Mouse (Mus musculus): Measurements from ENCODE around the gene Lama2. TPM values are rescaled to one million over a fixed set of nuclear protein-coding genes. Genes with fewer than 3 reads are reported as not detected.
"Not testable (repeated sequence)": the region's sequence is repeated elsewhere in the genome, so short reads cannot be mapped to it uniquely, and the experiment has no call there.

Lama2 gene
- total RNA-seq, 4 experiments from 2014 or later = 92.8 to 107 (median 104) TPM

DNA sequence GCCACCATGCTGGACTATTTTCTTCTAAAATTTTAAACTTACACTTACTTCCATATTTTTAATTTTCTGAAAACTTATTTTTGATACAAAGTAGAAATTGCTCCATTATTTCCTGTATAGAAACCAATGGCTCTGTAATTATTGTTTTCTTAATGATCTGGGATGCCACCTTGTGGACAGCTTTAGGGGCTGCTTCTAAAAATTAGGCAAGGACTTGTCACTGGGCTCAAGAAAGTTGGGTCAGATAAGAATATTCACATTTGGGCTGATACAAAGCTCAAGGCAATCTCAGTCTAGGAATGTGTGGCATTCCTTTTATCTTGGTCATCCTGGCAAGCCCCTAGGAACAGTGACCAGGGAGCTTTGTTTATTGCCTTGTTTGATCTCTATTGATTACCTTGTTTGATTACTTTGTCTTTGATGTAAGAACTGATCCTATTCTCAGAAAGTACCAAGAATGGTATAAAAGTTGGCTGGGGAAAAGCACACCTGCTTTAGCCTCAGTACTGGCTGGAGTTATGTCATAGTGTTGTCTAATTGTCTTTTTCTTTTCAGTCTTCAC lies 606.7 kb downstream of the Lama2 start:
- DNase-seq (ENCODE audit: low spot score) = no peak

DNA sequence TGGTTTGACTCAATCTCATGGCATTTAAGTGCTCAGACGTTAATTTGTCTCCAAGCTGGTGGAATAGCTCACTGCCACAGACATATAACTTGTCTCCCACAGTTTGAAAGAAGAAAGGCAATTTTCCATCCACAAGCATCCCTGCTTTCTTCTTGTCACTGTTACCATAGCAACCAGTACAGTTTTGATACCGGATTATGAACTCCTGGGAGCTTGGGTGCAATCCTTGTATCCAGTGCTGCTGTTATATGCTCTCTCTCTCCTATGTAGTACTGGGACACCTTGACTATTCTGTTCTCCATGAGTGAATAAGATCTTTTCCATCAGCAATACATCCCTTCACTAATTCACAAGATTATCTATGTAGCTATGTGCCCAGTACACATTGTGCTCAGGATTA lies 612.2 kb downstream of the Lama2 start:
- DNase-seq (ENCODE audit: low spot score) = no peak

DNA sequence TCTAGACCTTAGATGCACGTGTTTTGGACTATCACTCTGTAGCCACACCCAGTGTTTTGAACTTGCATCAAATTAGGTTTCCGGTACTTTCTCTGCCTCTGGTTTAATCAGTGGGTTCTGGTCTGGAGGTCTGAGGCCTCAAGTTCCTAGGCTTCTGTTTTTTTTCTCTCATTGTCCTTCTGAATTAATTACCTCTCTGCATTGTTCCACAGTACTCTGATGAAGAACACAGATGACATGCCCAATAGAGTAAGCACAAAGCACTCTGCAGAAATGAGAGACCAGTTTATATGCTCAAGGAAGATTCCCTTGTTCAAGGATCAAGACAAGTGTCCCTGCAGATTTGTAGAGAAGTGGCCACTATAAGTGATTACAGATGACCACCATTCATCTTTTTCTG lies 613.8 kb downstream of the Lama2 start:
- DNase-seq (ENCODE audit: low spot score) = no peak

DNA sequence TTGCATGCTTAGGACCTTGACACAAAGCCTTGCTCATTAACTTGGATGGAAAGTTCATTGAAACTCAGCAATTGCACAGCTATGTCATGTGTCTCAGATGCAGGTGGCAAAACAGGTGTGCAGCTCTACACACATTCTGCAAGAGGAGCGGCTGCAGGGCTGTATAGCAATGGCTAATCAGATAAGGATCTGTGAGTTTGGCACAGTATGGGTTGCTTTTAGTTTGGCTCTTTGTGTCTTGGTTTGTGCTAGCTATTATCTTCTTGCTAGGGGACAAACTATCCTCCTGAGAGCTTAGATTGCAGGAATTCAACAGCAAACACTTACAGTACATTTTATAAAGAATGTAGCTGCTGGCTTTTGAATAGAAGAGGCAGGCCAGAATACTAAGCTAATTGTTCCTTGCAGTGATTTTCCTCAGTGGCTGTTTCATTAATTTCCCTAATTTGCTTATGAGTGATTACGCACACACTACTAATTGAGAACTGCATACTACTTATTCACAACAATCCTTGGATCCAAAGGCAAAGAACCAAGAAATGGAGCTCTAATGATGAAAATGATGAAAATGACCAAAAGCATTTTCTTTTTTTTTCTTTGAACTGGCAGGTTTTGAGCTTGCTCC lies 617.9 kb downstream of the Lama2 start:
- DNase-seq (ENCODE audit: low spot score) = no peak

DNA sequence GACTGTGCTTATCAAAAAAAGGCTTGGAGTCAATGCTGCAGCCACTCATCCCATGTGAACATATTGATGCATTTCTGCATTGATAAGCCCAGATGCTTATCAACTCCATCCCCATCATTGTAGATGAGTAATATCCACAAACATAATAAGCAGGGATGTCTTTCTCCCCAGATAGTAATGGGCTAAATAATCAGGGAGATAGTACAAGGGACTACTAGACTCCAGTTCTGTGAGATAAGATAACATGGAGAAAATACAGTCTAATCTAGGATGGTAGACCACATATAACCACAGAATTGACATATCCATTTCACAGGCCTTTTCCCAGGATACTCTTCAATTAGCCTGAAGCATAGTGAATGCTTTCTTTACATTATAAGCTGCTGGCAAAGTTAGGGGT lies 622.9 kb downstream of the Lama2 start:
- no peak for DNase-seq (ENCODE audit: low spot score)

DNA sequence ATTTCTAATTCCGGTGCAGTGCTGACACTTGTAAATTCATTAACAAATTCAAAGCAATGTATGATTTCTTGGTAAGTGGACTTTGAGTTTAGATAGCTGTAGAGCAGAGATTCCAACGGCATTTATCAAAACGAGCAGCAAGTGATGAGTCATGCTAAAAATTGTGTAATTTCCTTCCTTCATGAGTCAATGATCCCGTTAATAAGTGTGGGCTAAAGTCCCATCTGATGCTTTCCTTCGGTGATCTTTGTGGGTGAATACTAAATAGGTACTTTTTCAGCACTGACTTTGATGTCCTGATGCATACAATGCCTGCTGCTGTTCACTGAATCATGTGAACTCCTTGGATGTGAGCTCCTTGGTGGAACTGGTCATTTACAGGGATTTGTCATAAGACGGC lies 623.6 kb downstream of the Lama2 start:
- peak; percentile 36 for DNase-seq (ENCODE audit: low spot score)

DNA sequence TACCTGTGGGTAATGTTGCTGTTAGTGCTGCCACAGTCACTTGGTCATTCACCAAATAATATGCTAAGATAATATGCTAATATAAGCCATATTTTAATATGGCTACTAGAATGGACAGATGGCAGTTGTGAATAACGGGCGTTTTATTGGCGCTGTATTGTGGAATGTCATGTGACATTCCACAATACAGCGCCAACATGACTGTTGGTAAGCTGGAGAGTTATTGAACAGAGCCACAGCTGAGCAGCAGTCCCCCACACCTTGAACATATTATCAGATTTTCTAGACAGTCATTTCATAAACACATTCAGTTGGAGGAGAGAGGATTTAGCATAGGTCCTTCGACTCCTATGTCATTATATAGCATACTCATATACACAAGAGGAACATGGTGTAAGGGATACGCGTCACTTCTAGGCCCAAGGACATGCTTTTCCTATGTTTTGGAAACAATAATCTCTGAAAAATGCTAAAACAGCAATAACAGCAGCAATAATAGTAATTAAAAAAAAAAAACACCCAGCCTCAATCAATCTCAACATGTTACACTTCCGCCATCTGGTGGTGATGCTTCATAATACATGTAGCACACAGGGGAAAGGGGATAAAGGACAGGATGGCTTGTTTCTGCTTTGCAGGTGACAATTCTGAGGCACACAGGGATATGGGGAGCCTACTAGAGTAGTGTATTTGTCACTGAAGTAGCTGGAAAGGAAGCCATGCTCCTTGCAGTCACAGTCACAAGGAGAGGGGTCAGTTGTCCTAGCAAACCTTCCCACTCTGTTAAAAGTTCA lies 624.2 kb downstream of the Lama2 start:
- DNase-seq (ENCODE audit: low spot score) = peak; percentile 41

DNA sequence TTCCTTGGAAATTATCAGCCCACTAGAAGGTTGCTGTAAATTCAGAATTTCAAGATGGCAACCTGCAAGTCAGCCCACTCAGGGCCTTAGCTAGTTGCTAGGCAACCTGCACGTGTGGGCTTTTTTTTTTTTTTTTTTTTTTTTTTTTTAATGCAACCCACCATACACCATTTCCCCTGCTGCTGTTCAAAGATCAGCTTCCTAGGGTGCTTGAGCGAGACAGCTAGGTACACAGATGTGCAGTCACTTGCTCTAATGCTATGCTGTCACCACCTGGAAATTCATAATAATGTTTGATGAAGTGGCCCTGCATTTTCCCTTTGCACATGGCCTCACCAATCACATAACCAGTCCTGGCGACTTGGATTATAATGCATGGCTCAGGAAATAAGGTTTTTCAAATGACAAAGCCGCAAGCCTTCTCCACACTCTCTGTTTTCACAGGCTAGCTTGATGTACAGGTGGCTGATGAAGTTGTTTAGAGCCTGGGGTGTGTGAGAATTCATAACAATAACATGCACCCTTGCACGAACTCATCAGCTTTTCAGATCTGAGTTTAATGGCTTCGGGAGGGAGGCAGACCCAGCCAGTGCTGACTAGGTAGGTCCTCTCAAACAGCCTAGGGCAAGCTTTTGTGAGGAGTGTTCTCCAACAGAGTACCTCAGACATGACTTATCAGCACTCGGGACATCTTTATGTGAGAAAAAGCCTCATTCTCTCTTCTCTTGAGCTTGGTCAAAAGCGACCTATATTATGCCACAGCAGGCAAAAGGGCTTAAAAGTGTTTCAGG lies 625.4 kb downstream of the Lama2 start:
- DNase-seq (ENCODE audit: low spot score) = no peak

DNA sequence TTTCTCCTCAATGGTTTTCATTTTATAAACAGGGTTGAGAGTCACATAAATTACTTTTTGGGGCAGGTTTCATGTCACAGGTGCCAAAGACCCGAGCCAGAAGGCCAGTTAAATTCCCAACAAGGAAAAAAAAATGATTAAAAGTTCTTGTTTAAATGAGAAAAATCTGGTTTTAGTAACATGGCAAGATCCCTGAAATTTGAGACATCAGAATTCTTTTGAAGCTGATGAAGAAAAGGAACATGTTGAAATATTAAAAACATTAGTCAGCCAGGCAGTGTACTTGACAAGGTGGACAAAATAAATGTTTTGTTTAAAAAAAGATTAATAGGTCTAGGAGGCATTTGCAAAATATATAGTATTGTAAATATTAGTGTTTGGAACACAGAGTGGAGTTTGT lies 634.1 kb downstream of the Lama2 start:
- DNase-seq (ENCODE audit: low spot score) = no peak

DNA sequence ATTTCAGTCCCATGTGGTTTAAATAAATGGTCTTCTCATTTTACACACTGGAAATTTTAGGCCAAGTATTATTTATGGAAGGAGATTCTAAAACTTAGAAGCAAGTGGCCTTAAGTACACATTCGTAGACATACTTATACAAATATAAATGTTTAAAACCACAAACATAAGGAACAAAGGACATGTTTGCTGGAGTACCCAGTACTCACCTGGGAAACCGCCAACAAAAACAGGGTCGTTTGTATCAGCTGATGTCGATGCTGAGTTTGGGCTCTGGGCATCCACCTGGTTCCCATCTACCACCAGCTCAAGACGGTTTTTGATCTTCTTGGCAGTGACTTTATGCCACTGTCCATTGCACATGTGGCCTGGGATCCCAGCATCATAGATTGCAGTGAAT lies 635.5 kb downstream of the Lama2 start:
- DNase-seq (ENCODE audit: low spot score) = not testable (repeated sequence)

DNA sequence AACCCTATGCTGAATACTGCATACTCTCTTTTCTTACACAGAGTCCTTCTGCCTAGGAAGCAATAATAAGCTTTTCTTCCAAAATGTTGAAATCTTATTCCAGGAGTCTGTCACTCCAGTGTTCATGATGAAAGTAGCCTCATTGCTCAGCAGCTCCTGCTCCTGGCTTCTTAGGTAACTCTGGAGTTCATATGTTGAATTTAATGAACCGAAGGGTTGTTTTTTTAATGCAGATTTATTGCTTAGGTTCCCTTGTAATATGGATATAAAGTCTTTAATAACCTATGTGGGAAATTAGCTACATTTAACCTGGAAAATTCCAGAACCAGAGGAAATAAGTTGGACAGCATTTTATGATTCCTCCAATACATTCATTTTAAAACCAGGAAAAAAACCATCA lies 636.0 kb downstream of the Lama2 start:
- no peak for DNase-seq (ENCODE audit: low spot score)

DNA sequence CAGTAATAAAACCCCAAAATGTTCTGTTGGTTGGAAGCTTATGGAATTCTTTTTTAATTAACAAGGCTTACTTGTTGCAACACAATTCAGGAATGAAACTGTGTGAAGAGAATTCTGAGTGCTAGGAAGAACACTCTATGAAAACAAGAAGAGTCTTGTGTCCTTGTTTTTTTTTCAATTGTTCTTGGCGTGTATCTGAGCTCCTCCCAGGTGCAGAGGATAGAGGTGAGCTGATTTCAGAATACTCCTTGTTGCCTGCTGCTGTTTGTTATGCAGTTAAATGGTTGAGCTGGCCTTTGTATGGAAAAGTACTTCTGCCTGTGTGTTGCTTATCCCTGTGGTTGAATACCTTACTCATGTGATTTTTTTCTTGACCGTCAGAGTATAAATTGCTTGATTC lies 636.9 kb downstream of the Lama2 start:
- no peak for DNase-seq (ENCODE audit: low spot score)

DNA sequence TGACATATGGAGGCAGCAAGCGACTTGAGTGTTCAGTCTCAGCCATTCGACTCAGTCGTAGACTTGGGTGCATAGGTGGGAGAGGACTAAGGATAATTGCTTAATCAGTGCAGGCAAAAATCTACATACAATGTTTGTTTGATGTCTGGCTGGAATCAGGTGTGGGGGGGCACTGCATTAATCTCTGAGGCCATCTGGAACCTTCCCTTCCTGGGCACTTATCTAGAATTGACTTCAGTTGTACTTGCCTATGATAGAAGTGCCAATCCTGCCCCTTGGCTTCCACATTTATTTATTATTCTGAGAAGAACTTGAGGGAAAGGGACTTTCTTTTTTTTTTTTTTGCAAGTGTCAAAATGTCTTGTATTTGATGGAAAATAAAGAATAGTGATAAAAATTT lies 644.2 kb downstream of the Lama2 start:
- DNase-seq (ENCODE audit: low spot score) = no peak

DNA sequence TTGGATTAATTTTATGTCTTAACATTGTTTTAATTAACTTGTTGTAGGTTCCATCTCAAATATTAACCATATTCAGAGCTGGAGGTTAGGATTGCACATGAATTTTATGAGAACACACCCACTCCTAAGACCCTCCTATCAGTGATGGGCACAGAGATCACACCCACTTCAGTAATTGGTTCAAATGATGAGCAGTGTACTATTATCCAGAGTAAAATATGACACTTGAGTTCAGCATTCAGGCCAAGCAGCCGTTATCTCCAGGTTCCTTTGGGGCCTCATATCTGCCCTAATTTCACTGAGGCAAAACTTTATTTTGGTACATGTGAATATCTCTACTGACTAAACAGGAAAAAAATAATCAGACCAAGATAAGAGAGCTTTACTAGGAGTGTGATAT lies 645.3 kb downstream of the Lama2 start:
- DNase-seq (ENCODE audit: low spot score) = no peak

DNA sequence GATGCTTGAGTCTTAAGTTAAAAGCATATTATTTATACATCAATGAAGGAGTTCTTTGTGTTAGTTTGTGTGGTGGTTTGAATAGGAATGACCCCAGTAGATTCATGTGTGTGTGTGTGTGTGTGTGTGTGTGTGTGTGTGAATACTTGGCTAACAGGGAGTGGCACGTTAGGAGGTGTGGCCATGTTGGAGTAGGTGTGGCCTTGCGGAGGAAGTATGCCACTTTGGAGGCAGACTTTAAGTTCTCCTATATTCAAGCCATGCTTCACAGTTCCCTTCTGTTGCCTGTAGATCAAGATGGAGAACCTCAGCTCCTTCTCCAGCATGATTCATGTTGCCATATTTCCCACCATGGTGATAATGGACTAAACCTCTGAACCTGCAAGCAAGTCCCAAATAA lies 646.0 kb downstream of the Lama2 start:
- no peak for DNase-seq (ENCODE audit: low spot score)

DNA sequence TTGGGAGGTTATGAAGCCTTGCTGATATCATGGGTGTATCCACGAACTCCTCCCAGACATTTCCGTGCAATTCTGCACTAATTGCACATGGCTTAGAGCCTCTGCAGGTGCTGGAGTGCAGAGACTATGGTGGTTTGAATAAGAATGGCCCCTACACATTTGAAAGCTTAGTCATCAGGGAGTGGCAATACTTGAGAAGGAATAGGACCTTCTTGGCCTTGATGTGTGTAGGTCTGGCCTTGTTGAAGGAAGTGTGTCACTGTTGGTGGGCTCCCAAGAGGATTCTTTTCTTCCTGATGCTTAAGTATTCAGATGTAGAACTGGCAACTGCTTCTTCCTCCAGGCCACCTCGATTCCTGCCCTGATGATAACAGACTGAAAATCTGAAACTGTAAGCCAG lies 661.0 kb downstream of the Lama2 start:
- DNase-seq (ENCODE audit: low spot score) = no peak

DNA sequence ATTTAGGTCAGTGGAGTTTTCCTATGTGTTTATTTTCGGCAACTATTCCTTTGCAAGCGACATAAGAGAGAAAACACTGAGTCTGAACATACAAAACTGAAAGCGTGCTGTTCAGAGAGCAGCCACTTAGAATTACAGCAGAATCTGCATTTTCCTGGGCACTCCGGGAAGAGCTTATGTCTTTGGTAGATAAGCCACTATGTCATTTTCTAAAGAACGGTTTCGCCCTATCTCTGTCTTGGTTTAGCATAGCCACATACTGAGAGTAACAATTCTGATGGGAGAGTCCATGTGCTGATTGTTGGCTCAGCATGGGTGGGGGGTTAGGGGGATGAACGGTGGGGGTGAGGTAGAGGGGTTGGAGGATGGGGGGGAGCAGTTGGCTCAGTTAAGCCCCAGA lies 669.1 kb downstream of the Lama2 start:
- no peak for DNase-seq (ENCODE audit: low spot score)

DNA sequence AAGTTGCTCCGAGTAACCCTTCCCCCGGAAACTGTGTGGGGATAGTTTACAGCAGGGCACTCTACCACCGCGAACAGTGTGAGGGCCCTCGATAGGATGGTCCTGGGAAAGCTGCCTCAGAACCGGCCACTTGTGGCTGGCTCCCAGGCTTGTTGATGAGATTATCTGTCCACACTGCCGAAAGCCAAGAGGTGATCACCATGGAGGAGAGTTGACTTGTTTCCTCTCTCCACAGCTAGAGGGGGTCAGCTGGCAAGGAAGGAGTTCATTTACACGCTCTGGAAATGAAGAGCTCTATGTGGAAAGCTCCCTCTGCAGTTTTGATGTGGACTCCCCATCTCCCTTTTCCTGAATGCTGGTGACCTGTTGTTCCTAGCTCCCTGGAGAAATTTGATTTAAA lies 669.9 kb downstream of the Lama2 start:
- no peak for DNase-seq (ENCODE audit: low spot score)

DNA sequence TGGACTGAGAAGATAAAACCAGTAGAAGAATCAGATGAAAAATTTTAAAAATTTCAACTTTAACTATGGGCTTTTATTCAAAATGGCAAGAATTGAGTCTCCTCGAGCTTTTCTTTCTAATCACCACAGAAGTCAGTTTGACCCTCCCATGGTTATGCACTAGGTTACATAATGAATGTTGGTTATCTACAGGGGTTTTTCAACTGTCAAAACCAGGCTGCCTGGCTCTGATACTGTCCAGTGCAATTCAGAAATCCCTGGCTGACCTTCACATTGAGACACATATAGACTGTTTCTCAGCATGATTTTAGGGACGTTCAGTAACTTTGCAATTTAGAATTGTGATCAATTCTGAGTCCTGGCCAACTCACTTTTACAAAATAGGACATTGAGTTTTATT lies 671.2 kb downstream of the Lama2 start:
- DNase-seq (ENCODE audit: low spot score) = no peak

DNA sequence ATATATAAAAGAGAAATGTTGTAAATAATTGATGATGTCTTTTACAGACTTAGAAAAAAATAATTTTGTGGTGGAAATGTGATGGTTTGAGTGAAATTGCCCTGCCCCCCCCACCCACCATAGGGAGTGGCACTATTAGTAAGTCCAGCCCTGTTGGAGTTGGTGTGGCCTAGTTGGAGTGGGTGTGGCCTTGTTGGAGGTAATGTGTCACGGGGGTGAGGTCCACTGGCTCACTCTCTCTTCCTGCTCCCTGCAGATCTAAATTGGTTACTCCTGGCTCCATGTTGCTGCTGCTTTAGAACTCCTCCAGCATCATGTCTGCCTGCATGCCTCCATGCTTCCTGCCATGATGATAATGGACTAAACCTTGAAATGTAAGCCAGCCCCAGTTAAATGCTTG lies 680.0 kb downstream of the Lama2 start:
- no peak for DNase-seq (ENCODE audit: low spot score)

DNA sequence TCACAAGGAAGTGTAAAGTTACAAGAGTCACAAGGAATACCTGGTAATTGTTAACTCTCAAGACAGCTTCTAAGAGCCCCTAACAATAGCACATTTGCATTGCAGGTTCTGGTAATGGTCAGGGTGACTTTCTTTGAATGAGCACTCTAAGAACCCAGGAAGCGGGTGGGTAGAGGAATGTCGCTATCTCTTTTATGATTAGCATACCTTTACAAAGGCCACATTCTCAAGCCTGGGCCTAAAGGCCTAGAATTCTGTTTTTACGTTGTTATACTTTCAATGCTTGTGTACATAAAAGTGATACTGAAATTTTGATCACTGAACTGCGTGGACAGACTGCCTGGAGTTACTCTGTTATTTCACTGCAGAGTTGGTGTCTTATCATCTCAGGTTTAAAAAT lies 681.1 kb downstream of the Lama2 start:
- DNase-seq (ENCODE audit: low spot score) = not testable (repeated sequence)

DNA sequence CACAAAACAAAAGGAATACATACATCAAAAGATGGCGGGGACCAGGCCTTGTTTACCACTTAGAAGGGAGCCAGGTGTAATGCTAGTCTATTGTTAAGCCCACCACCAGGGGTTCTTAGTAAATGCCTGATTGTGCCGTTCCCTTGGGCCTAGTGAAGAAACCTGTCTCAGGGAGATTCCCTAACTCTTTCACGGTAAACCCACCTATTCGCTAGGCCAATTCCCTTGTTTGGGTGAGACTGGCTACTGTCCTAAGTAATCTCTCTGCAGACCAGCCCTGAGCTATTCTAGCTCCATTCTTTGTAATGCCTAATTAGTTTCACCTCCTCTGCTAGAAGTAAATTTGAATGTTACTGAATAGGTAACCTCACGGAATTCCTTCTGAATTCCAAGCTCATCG lies 683.5 kb downstream of the Lama2 start:
- not testable (repeated sequence) for DNase-seq (ENCODE audit: low spot score)
